Mouse (Mus musculus) heart, embryonic 11.5 days (tissue): ENCODE measurements at regions not wholly inside any gene's neighbourhood (a gene's known extent, or its start where the extent isn't known, plus 50 kb on each side); places are given as distances from the start of the nearest gene placed in this dataset.

Experiments used
- ATAC-seq: fragments of 200-750 bp; cut with Nextera tagmentation; replicated peaks from 2 replicates; pipeline ENCODE4 v1.8.0; 2017; ENCODE audit warnings: moderate library complexity; ENCODE audit not compliant: insufficient number of reproducible peaks, low FRiP score, low TSS enrichment
- H3K27ac ChIP-seq: fragments of 300-500 bp; sonication (generic); 2 replicates; pipeline ENCODE4 v1.5.1; 2014; ENCODE audit warnings: mild to moderate bottlenecking, low read depth, low read length
- H3K27me3 ChIP-seq: fragments of 300-500 bp; sonication (generic); 2 replicates; pipeline ENCODE4 v1.6.1; 2014; ENCODE audit warnings: mild to moderate bottlenecking, low read length, mixed read lengths; ENCODE audit not compliant: control insufficient read depth, insufficient read depth
- H3K36me3 ChIP-seq: fragments of 300-500 bp; sonication (generic); 2 replicates; pipeline ENCODE4 v1.6.1; 2014; ENCODE audit warnings: mild to moderate bottlenecking, low read length, moderate library complexity, mixed read lengths; ENCODE audit not compliant: control insufficient read depth, insufficient read depth
- H3K4me1 ChIP-seq: fragments of 300-500 bp; sonication (generic); 2 replicates; pipeline ENCODE4 v1.6.1; 2014; ENCODE audit warnings: low read length; ENCODE audit not compliant: control insufficient read depth, insufficient read depth
- H3K4me2 ChIP-seq: fragments of 300-500 bp; sonication (generic); 2 replicates; pipeline ENCODE4 v1.6.1; 2014; ENCODE audit warnings: mild to moderate bottlenecking, moderate library complexity
- H3K4me3 ChIP-seq: fragments of 300-500 bp; sonication (generic); 2 replicates; pipeline ENCODE4 v1.5.1; 2014; ENCODE audit warnings: low read depth, low read length
- H3K9ac ChIP-seq: fragments of 300-500 bp; sonication (generic); 2 replicates; pipeline ENCODE4 v1.6.1; 2014; ENCODE audit warnings: mild to moderate bottlenecking, low read depth, low read length, moderate library complexity
- H3K9me3 ChIP-seq: fragments of 300-500 bp; sonication (generic); replicated peaks from 2 replicates; pipeline ENCODE4 v1.6.1; 2016; ENCODE audit warnings: low read length; ENCODE audit not compliant: control insufficient read depth
- WGBS: fragments of 180-500 bp; shearing (Covaris S2); extraction: QIAGEN DNeasy Blood & Tissue Kit; methylation state at CpG from one replicate; pipeline ENCODE4 v1.1.7; 2014; ENCODE audit not compliant: insufficient replicate concordance; 5-methylcytosine and 5-hydroxymethylcytosine counted together

GRCm38 (mm10) chr1:76392536-76392935 lies 846.5 kb downstream of the Slc4a3 start:
- Histone ChIP-seq H3K27me3 (no peaks in the 10 kb centered on the region), H3K27ac (no peak overlapping the region), H3K9ac (no peak overlapping the region), H3K4me3 (no peak overlapping the region), H3K4me1 (no peaks in the 10 kb centered on the region), H3K36me3 (no peaks in the 10 kb centered on the region), H3K9me3 (no peaks in the 10 kb centered on the region), H3K4me2 (no peak overlapping the region)
- no peak for ATAC-seq
- WGBS: 61% methylated on average over 6 of the region's 6 CpGs

DNA sequence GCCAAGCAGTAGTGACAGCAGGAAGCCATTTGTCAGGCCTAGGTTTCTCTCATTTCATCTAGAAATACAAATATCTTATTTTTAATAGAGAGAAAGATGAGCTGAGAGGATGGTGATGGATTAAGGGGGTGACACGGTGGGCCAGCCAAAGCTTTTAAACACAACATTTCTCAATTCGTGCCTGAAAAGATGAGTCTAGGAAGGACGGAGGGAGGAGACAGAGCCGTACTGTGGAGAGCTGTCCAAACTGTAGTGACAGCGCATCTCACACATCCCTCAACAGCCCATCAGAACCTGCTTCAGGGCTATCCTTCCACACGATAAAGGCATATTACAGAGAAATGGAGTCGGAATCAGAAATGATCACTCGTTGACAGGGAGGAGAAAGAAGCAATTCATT lies 848.0 kb downstream of the Slc4a3 start:
- 69% methylated on average over 8 of the region's 8 CpGs for whole genome bisulfite sequencing
- no peak overlapping the region for H3K9ac ChIP-seq
- H3K4me3 ChIP-seq: no peak overlapping the region
- no peaks in the 10 kb centered on the region for H3K27me3 ChIP-seq
- H3K9me3 ChIP-seq: no peaks in the 10 kb centered on the region
- no peaks in the 10 kb centered on the region for H3K36me3 ChIP-seq
- H3K4me1 ChIP-seq: no peaks in the 10 kb centered on the region
- H3K4me2 ChIP-seq: no peak overlapping the region
- H3K27ac ChIP-seq: no peak overlapping the region
- no peak for ATAC-seq

DNA sequence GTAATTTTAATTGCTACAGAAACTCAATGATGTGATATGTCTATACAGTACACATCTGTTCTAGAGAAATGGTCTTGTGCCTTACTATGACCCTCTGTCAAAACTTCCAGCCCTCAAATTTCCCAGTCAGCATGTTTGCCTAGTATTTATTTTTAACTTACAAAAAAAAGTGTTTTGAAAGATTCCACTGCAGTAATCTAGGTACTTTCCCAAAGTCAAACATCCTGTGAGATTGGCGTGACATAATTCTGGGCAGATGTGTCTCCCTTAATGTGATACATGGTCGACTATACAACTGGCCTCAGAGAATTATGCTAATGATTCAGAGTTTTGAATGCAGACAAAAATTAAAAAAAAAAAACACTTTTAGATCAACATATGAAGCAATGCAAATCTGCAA lies 856.8 kb downstream of the Slc4a3 start:
- Histone ChIP-seq H3K27me3 (no peaks in the 10 kb centered on the region), H3K9me3 (no peaks in the 10 kb centered on the region), H3K9ac (no peak overlapping the region), H3K36me3 (no peaks in the 10 kb centered on the region), H3K4me3 (no peak overlapping the region), H3K27ac (no peak overlapping the region), H3K4me1 (no peaks in the 10 kb centered on the region), H3K4me2 (no peak overlapping the region)
- ATAC-seq: no peak
- WGBS: 73% methylated on average over 2 of the region's 2 CpGs

- H3K9ac ChIP-seq: no peak overlapping the region
- no peaks in the 10 kb centered on the region for H3K9me3 ChIP-seq
- no peaks in the 10 kb centered on the region for H3K36me3 ChIP-seq
- H3K4me2 ChIP-seq: no peak overlapping the region
- no peak overlapping the region for H3K4me3 ChIP-seq
- 56% methylated on average over 4 of the region's 4 CpGs for WGBS
- no peaks in the 10 kb centered on the region for H3K4me1 ChIP-seq
- no peaks in the 10 kb centered on the region for H3K27me3 ChIP-seq
- H3K27ac ChIP-seq: no peak overlapping the region
- ATAC-seq: no peak
Measured at GRCm38 (mm10) chr1:76404003-76404402, 857.9 kb downstream of the Slc4a3 start.

DNA sequence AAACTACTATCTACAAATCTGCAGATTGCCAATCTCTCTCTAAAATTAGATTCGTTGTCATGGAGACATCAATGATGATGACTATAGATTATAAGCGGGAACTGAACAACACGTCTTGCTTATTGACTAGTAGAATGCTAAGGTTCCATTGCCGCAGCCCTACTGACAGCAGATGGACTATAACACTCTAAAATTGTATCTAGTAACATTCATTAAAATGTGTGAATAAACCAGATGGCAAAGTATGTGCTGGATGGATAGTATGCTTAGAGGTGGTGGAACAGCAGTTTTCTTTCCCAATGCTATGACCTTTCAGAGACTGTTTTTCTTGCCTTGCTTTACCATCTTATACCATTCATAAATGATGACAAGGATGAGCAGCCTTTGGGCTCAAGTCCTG lies 864.7 kb downstream of the Slc4a3 start:
- 84% methylated on average over 4 of the region's 4 CpGs for WGBS
- H3K4me3 ChIP-seq: no peak overlapping the region
- ATAC-seq: no peak

GRCm38 (mm10) chr1:76420525-76420924 lies 874.5 kb downstream of the Slc4a3 start:
- Histone ChIP-seq H3K4me3 (no peak overlapping the region), H3K4me1 (no peaks in the 10 kb centered on the region), H3K36me3 (no peaks in the 10 kb centered on the region), H3K9ac (no peak overlapping the region), H3K27me3 (no peaks in the 10 kb centered on the region), H3K9me3 (no peaks in the 10 kb centered on the region), H3K4me2 (no peak overlapping the region), H3K27ac (no peak overlapping the region)
- WGBS: 81% methylated on average over 9 of the region's 9 CpGs
- ATAC-seq: no peak

More for the DNA sequence above, 864.7 kb downstream of the Slc4a3 start:
- Histone ChIP-seq H3K4me1 (no peaks in the 10 kb centered on the region), H3K27ac (no peak overlapping the region), H3K4me2 (no peak overlapping the region), H3K27me3 (no peaks in the 10 kb centered on the region), H3K36me3 (no peaks in the 10 kb centered on the region), H3K9me3 (no peaks in the 10 kb centered on the region), H3K9ac (no peak overlapping the region)

DNA sequence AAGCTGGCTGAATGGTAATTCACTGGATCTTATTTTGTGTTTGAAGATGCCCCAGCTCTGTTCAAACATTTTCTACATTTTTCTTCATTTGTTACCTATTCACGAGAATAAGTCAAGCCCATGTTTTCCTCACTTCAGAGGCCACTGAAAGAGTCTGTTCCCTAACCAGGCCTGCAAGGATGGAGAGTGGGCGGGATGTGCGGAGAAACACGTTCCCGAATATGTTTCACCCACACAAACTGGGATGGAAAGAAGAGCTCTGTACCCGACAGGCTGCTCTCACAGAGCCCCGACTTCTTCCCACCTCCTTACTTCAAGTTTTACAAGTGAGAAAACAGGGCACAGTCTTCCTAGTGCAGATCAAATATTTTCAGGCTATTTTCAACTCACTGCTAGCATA lies 881.4 kb downstream of the Slc4a3 start:
- H3K36me3 ChIP-seq: no peaks in the 10 kb centered on the region
- no peaks in the 10 kb centered on the region for H3K4me1 ChIP-seq
- no peak overlapping the region for H3K9ac ChIP-seq
- H3K27me3 ChIP-seq: no peaks in the 10 kb centered on the region
- WGBS: 75% methylated on average over 7 of the region's 7 CpGs
- no peak for ATAC-seq
- H3K4me3 ChIP-seq: no peak overlapping the region
- no peak overlapping the region for H3K4me2 ChIP-seq
- H3K27ac ChIP-seq: no peak overlapping the region
- no peaks in the 10 kb centered on the region for H3K9me3 ChIP-seq

DNA sequence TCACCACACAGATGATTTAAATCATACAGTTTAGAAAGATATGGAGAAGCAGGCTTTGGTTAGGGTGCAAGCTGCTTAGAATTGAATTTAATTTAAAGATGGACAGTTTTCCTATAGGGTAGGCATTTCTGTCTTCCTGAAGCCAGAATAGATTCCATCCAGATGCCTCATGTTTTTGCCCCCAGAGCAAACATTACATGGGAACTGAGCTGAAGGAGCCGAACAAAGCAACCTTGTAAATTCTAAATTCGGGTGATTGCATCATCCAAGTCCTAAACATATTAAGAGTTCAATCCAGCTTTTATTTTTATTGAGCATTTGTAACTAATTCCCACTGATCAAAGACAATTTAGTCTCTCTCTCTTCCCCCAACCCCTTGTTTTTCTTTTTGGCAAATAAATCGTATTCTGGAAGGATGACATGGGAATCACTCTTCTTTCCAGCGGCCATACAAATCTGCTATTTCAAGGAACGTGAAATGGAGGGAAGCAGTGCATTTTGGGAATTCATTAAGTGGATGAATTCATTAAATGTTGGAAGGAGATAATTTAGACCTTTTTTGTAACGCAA lies 884.1 kb downstream of the Slc4a3 start:
- H3K4me3 ChIP-seq: no peak overlapping the region
- no peak overlapping the region for H3K9ac ChIP-seq
- no peak for ATAC-seq
- WGBS: 83% methylated on average over 6 of the region's 6 CpGs
- H3K4me1 ChIP-seq: no peaks in the 10 kb centered on the region
- no peak overlapping the region for H3K27ac ChIP-seq
- H3K9me3 ChIP-seq: no peaks in the 10 kb centered on the region
- H3K4me2 ChIP-seq: no peak overlapping the region
- H3K36me3 ChIP-seq: no peaks in the 10 kb centered on the region
- H3K27me3 ChIP-seq: no peaks in the 10 kb centered on the region

DNA sequence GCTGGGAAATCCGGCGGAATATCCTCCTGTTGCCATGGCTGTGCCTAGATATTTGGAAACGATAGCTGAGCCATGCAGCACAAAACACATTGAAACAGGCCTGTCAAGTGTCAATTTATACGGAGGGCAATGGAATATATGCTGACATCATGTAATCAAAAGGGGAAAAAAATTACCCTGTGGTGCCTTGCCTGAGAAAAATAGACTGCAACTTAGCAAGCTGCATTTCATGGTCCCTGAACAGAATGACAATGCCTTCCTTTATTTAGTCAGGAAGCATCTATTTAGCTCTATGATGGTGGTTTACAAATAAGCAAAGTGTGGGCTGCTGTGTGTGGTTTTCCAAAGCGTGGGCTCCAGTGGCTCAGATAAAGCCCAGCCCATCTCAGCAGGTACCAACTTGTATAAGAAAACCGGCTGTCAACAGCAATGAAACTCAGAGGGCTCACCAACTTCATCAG lies 887.4 kb downstream of the Slc4a3 start:
- Histone ChIP-seq H3K27ac (no peak overlapping the region), H3K36me3 (no peaks in the 10 kb centered on the region), H3K9ac (no peak overlapping the region), H3K4me1 (no peaks in the 10 kb centered on the region), H3K4me3 (no peak overlapping the region), H3K4me2 (no peak overlapping the region), H3K27me3 (no peaks in the 10 kb centered on the region), H3K9me3 (no peaks in the 10 kb centered on the region)
- 54% methylated on average over 6 of the region's 6 CpGs for WGBS
- ATAC-seq: no peak
